Mouse (Mus musculus) lung, embryonic 15.5 days (tissue): ENCODE measurements at regions not wholly inside any gene's neighbourhood (a gene's known extent, or its start where the extent isn't known, plus 50 kb on each side); places are given as distances from the start of the nearest gene placed in this dataset.

ENCODE experiments used
- ATAC-seq: fragments of 200-750 bp; cut with Nextera tagmentation; 2 replicates; pipeline ENCODE4 v1.8.0; 2017; ENCODE audit warnings: moderate number of reproducible peaks, borderline replicate concordance; ENCODE audit not compliant: low FRiP score, low TSS enrichment; ENCODE audit errors: extremely low read depth
- H3K27ac ChIP-seq: fragments of 300-500 bp; sonication (generic); 2 replicates; pipeline ENCODE4 v1.5.1; 2015; ENCODE audit warnings: moderate library complexity, mild to moderate bottlenecking, inconsistent platforms
- H3K27me3 ChIP-seq: fragments of 300-500 bp; sonication (generic); 2 replicates; pipeline ENCODE4 v1.6.1; 2015; ENCODE audit warnings: inconsistent platforms
- H3K36me3 ChIP-seq: fragments of 300-500 bp; sonication (generic); 2 replicates; pipeline ENCODE4 v1.6.1; 2015; ENCODE audit warnings: inconsistent platforms
- H3K4me1 ChIP-seq: fragments of 300-500 bp; sonication (generic); 2 replicates; pipeline ENCODE4 v1.6.1; 2015; ENCODE audit warnings: inconsistent platforms
- H3K4me2 ChIP-seq: fragments of 300-500 bp; sonication (generic); 2 replicates; pipeline ENCODE4 v1.6.1; 2015; ENCODE audit warnings: inconsistent platforms, mild to moderate bottlenecking, moderate library complexity
- H3K4me3 ChIP-seq: fragments of 300-500 bp; sonication (generic); 2 replicates; pipeline ENCODE4 v1.5.1; 2015; ENCODE audit warnings: mild to moderate bottlenecking, inconsistent platforms
- H3K9ac ChIP-seq: fragments of 300-500 bp; sonication (generic); 2 replicates; pipeline ENCODE4 v1.6.1; 2015; ENCODE audit warnings: inconsistent platforms
- H3K9me3 ChIP-seq: fragments of 300-500 bp; sonication (generic); 2 replicates; pipeline ENCODE4 v1.6.1; 2016; ENCODE audit warnings: inconsistent platforms
- WGBS: fragments of 180-500 bp; shearing (Covaris S2); methylation state at CpG from one replicate; pipeline ENCODE4 v1.1.7; 2015; 5-methylcytosine and 5-hydroxymethylcytosine counted together

GRCm38 (mm10) chr10:68842023-68842735 lies 118.7 kb downstream of the Tmem26 start:
- Histone ChIP-seq H3K9ac (no peak overlapping the region), H3K9me3 (no peaks in the 10 kb centered on the region), H3K27ac (peak overlapping the region; percentile 61; the same call in 1 of the 2 replicates), H3K4me1 (0 out of 2 replicates have a peak, but pooled peaks cover 2% of the 10 kb centered on the region), H3K27me3 (no peaks in the 10 kb centered on the region), H3K36me3 (no peaks in the 10 kb centered on the region), H3K4me3 (no peak overlapping the region), H3K4me2 (peak overlapping the region; percentile 36)
- 34% methylated on average over 13 of the region's 13 CpGs for WGBS
- ATAC-seq, result peak; percentile 42; the same call in 1 of the 2 replicates

- no peak overlapping the region for H3K27ac ChIP-seq
- H3K4me3 ChIP-seq, result no peak overlapping the region
- no peaks in the 10 kb centered on the region for H3K36me3 ChIP-seq
- no peaks in the 10 kb centered on the region for H3K9me3 ChIP-seq
- no peak overlapping the region for H3K4me2 ChIP-seq
- H3K4me1 ChIP-seq, result 0 out of 2 replicates have a peak, but pooled peaks cover 2% of the 10 kb centered on the region
- no peaks in the 10 kb centered on the region for H3K27me3 ChIP-seq
- no peak for ATAC-seq
- 77% methylated on average over 4 of the region's 4 CpGs for WGBS
- H3K9ac ChIP-seq, result no peak overlapping the region
These were observed 120.6 kb downstream of the Tmem26 start for GRCm38 (mm10) chr10:68844066-68844465.

GRCm38 (mm10) chr10:68844596-68844995 lies 121.2 kb downstream of the Tmem26 start:
- ATAC-seq, result no peak
- Histone ChIP-seq H3K27ac (no peak overlapping the region), H3K4me1 (0 out of 2 replicates have a peak, but pooled peaks cover 2% of the 10 kb centered on the region), H3K9ac (no peak overlapping the region), H3K9me3 (no peaks in the 10 kb centered on the region), H3K4me3 (no peak overlapping the region), H3K4me2 (no peak overlapping the region), H3K27me3 (no peaks in the 10 kb centered on the region), H3K36me3 (no peaks in the 10 kb centered on the region)
- 90% methylated on average over 7 of the region's 8 CpGs for WGBS

- no peaks in the 10 kb centered on the region for H3K9me3 ChIP-seq
- no peak overlapping the region for H3K4me2 ChIP-seq
- no peak for ATAC-seq
- WGBS, result 72% methylated on average over 3 of the region's 3 CpGs
- H3K27ac ChIP-seq, result no peak overlapping the region
- H3K4me1 ChIP-seq, result no peaks in the 10 kb centered on the region
- H3K4me3 ChIP-seq, result no peak overlapping the region
- no peaks in the 10 kb centered on the region for H3K36me3 ChIP-seq
- no peaks in the 10 kb centered on the region for H3K27me3 ChIP-seq
- H3K9ac ChIP-seq, result no peak overlapping the region
These were observed 127.7 kb downstream of the Tmem26 start for GRCm38 (mm10) chr10:68851153-68851552.

GRCm38 (mm10) chr10:68855934-68856891 lies 132.8 kb downstream of the Tmem26 start:
- ATAC-seq, result no peak
- Histone ChIP-seq H3K4me1 (no peaks in the 10 kb centered on the region), H3K27me3 (no peaks in the 10 kb centered on the region), H3K27ac (no peak overlapping the region), H3K9ac (no peak overlapping the region), H3K4me3 (no peak overlapping the region), H3K4me2 (no peak overlapping the region), H3K9me3 (no peaks in the 10 kb centered on the region), H3K36me3 (no peaks in the 10 kb centered on the region)
- WGBS, result 44% methylated on average over 13 of the region's 13 CpGs

GRCm38 (mm10) chr10:68864606-68865378 lies 141.3 kb downstream of the Tmem26 start:
- H3K4me3 ChIP-seq, result no peak overlapping the region
- H3K9me3 ChIP-seq, result no peaks in the 10 kb centered on the region
- no peaks in the 10 kb centered on the region for H3K36me3 ChIP-seq
- ATAC-seq, result no peak
- no peak overlapping the region for H3K27ac ChIP-seq
- no peak overlapping the region for H3K9ac ChIP-seq
- H3K4me2 ChIP-seq, result no peak overlapping the region
- H3K4me1 ChIP-seq, result no peaks in the 10 kb centered on the region
- 58% methylated on average over 8 of the region's 8 CpGs for WGBS
- no peaks in the 10 kb centered on the region for H3K27me3 ChIP-seq

- Histone ChIP-seq H3K9me3 (no peaks in the 10 kb centered on the region), H3K4me3 (no peak overlapping the region), H3K27me3 (no peaks in the 10 kb centered on the region), H3K9ac (no peak overlapping the region), H3K4me2 (no peak overlapping the region), H3K36me3 (no peaks in the 10 kb centered on the region), H3K27ac (no peak overlapping the region), H3K4me1 (no peaks in the 10 kb centered on the region)
- ATAC-seq, result no peak
- WGBS, result 61% methylated on average over 5 of the region's 5 CpGs
These were observed 142.3 kb downstream of the Tmem26 start for GRCm38 (mm10) chr10:68865776-68866175.

- Histone ChIP-seq H3K27me3 (no peaks in the 10 kb centered on the region), H3K27ac (no peak overlapping the region), H3K4me3 (no peak overlapping the region), H3K4me2 (no peak overlapping the region), H3K9me3 (no peaks in the 10 kb centered on the region), H3K4me1 (no peaks in the 10 kb centered on the region), H3K36me3 (no peaks in the 10 kb centered on the region), H3K9ac (no peak overlapping the region)
- ATAC-seq, result no peak
- 88% methylated on average over 1 of the region's 1 CpGs for WGBS
These were observed 143.9 kb downstream of the Tmem26 start for GRCm38 (mm10) chr10:68867361-68867760.

- Histone ChIP-seq H3K4me3 (no peak overlapping the region), H3K36me3 (no peaks in the 10 kb centered on the region), H3K9me3 (no peaks in the 10 kb centered on the region), H3K9ac (no peak overlapping the region), H3K27me3 (no peaks in the 10 kb centered on the region), H3K4me2 (no peak overlapping the region), H3K4me1 (no peaks in the 10 kb centered on the region), H3K27ac (no peak overlapping the region)
- no peak for ATAC-seq
- WGBS, result 57% methylated on average over 4 of the region's 4 CpGs
These were observed 148.7 kb downstream of the Tmem26 start for GRCm38 (mm10) chr10:68872102-68872501.

GRCm38 (mm10) chr10:68875641-68876040 lies 152.2 kb downstream of the Tmem26 start:
- Histone ChIP-seq H3K4me1 (no peaks in the 10 kb centered on the region), H3K9me3 (no peaks in the 10 kb centered on the region), H3K36me3 (no peaks in the 10 kb centered on the region), H3K27me3 (no peaks in the 10 kb centered on the region), H3K9ac (no peak overlapping the region), H3K4me3 (no peak overlapping the region), H3K27ac (no peak overlapping the region), H3K4me2 (no peak overlapping the region)
- 74% methylated on average over 5 of the region's 5 CpGs for WGBS
- ATAC-seq, result no peak

GRCm38 (mm10) chr10:68893100-68893841 lies 169.8 kb downstream of the Tmem26 start:
- 0 out of 2 replicates have a peak overlapping the region, but pooled peaks have one; percentile 16 for H3K9ac ChIP-seq
- WGBS, result 45% methylated on average over 8 of the region's 8 CpGs
- H3K27me3 ChIP-seq, result no peaks in the 10 kb centered on the region
- ATAC-seq, result peak; percentile 35; the same call in 1 of the 2 replicates
- peak overlapping the region; percentile 45 for H3K27ac ChIP-seq
- no peak overlapping the region for H3K4me3 ChIP-seq
- H3K36me3 ChIP-seq, result no peaks in the 10 kb centered on the region
- H3K4me1 ChIP-seq, result peaks cover 10% of the 10 kb centered on the region
- H3K9me3 ChIP-seq, result no peaks in the 10 kb centered on the region
- no peak overlapping the region for H3K4me2 ChIP-seq
